Comparison of ENCODE assay signal across 30 mouse cellular contexts in genomic region chr6:28491198-28491597, GRCm38 (mm10). TPM values are rescaled to one million over a fixed set of nuclear protein-coding genes. Genes with fewer than 3 reads are reported as not detected.
DNase-seq lines count a peak whose midpoint lies in the region; ATAC-seq and TF ChIP-seq lines count a peak whose summit lies in the region.
"Had no signal": no experiment of that assay in that cellular context is flagged by ENCODE, and none has a peak within 500 bp of the region (broad histone marks: within the 10 kb centered on the region; RNA-seq: fewer than 3 reads in every experiment).

No protein-coding gene starts in this region.

- H3K9me3 ChIP-seq in kidney, postnatal 0 days (replicated peaks; ENCODE audit: low read length) = no peaks in the 10 kb centered on the region
- no peaks in the 10 kb centered on the region for H3K9me3 ChIP-seq in kidney, embryonic 16.5 days (ENCODE audit: low read length)
- H3K9me3 ChIP-seq in neural tube, embryonic 14.5 days (ENCODE audit: control insufficient read depth, low read length) = no peaks in the 10 kb centered on the region
- no peaks in the 10 kb centered on the region for H3K9me3 ChIP-seq in neural tube, embryonic 15.5 days (replicated peaks)
- H3K9me3 ChIP-seq in limb, embryonic 13.5 days = no peaks in the 10 kb centered on the region
- H3K9me3 ChIP-seq: forebrain, embryonic 13.5 days; heart, embryonic 10.5 days; hindbrain, embryonic 12.5 days; kidney, embryonic 15.5 days; liver, embryonic 12.5 days; midbrain, embryonic 12.5 days had no signal

- peak overlapping the region; percentile 4; the same call in 1 of the 2 replicates for H3K27ac ChIP-seq in kidney, postnatal 0 days
- H3K27ac ChIP-seq in kidney, embryonic 16.5 days (ENCODE audit: low read length) = no peak overlapping the region
- no peak overlapping the region for H3K27ac ChIP-seq in neural tube, embryonic 14.5 days (ENCODE audit: low read depth, low read length)
- H3K27ac ChIP-seq in neural tube, embryonic 15.5 days (replicated peaks) = no peak overlapping the region
- no peak overlapping the region for H3K27ac ChIP-seq in limb, embryonic 13.5 days
- H3K27ac ChIP-seq: forebrain, embryonic 13.5 days; heart, embryonic 10.5 days; hindbrain, embryonic 12.5 days; kidney, embryonic 15.5 days; midbrain, embryonic 12.5 days had no signal

- no peak overlapping the region for H3K4me3 ChIP-seq in kidney, postnatal 0 days (replicated peaks; ENCODE audit: low read depth, low read length)
- H3K4me3 ChIP-seq in kidney, embryonic 16.5 days (ENCODE audit: low read length) = no peak overlapping the region
- H3K4me3 ChIP-seq in neural tube, embryonic 14.5 days (ENCODE audit: low read depth, low read length) = no peak overlapping the region
- H3K4me3 ChIP-seq in neural tube, embryonic 15.5 days (replicated peaks) = no peak overlapping the region
- H3K4me3 ChIP-seq in limb, embryonic 13.5 days = no peak overlapping the region
- H3K4me3 ChIP-seq: forebrain, embryonic 13.5 days; heart, embryonic 10.5 days; hindbrain, embryonic 12.5 days; kidney, embryonic 15.5 days; liver, embryonic 12.5 days; midbrain, embryonic 12.5 days had no signal

- no peak overlapping the region for H3K9ac ChIP-seq in kidney, postnatal 0 days (ENCODE audit: low read depth, low read length)
- H3K9ac ChIP-seq in kidney, embryonic 16.5 days (replicated peaks; ENCODE audit: low read length) = no peak overlapping the region
- no peak overlapping the region for H3K9ac ChIP-seq in neural tube, embryonic 14.5 days (replicated peaks; ENCODE audit: low read depth, low read length)
- no peak overlapping the region for H3K9ac ChIP-seq in neural tube, embryonic 15.5 days (replicated peaks)
- no peak overlapping the region for H3K9ac ChIP-seq in limb, embryonic 13.5 days
- H3K9ac ChIP-seq: forebrain, embryonic 13.5 days; hindbrain, embryonic 12.5 days; kidney, embryonic 15.5 days; liver, embryonic 12.5 days; liver, postnatal 0 days; midbrain, embryonic 12.5 days had no signal

- no peak for DNase-seq in kidney, postnatal 0 days (ENCODE audit: low spot score)
- no peak for DNase-seq in cerebellum, postnatal 25 days
- no peak for DNase-seq in lung, postnatal 4 days
- DNase-seq: adrenal gland, postnatal 25 days; B cell, adult 2 months; cerebellum, adult 8-10 months; cerebellum, postnatal 36 days; embryo, embryonic 11 days; gastrocnemius, postnatal 14 days; heart, postnatal 36 days; kidney, postnatal 4 days; liver, postnatal 0 days; lung, postnatal 10 days; right cerebral cortex, adult 18-20 months; spleen, adult 18-20 months; thymus, adult 18-20 months; thymus, postnatal 25 days had no signal

- H3K27me3 ChIP-seq in kidney, postnatal 0 days (ENCODE audit: insufficient read depth, low read length) = no peaks in the 10 kb centered on the region
- H3K27me3 ChIP-seq in kidney, embryonic 16.5 days (ENCODE audit: insufficient read depth, low read length) = no peaks in the 10 kb centered on the region
- no peaks in the 10 kb centered on the region for H3K27me3 ChIP-seq in neural tube, embryonic 14.5 days (ENCODE audit: control insufficient read depth, insufficient read depth, low read length)
- H3K27me3 ChIP-seq in neural tube, embryonic 15.5 days (replicated peaks) = no peaks in the 10 kb centered on the region
- no peaks in the 10 kb centered on the region for H3K27me3 ChIP-seq in limb, embryonic 13.5 days
- H3K27me3 ChIP-seq: forebrain, embryonic 13.5 days; hindbrain, embryonic 12.5 days; kidney, embryonic 15.5 days; liver, embryonic 12.5 days; midbrain, embryonic 12.5 days had no signal

- ATAC-seq in kidney, postnatal 0 days (replicated peaks; ENCODE audit: low FRiP score, low read depth) = no peak
- ATAC-seq in kidney, embryonic 16.5 days (ENCODE audit: low FRiP score, low TSS enrichment) = no peak
- ATAC-seq in neural tube, embryonic 14.5 days (ENCODE audit: low read depth) = peak; percentile 68
- no peak for ATAC-seq in neural tube, embryonic 15.5 days (ENCODE audit: low FRiP score)
- ATAC-seq in limb, embryonic 13.5 days (ENCODE audit: low FRiP score, low read depth) = peak; percentile 85
- ATAC-seq: forebrain, embryonic 13.5 days; intestine, postnatal 0 days; liver, embryonic 12.5 days; liver, postnatal 0 days had no signal

- H3K4me1 ChIP-seq in kidney, postnatal 0 days (replicated peaks; ENCODE audit: insufficient read depth, low read length) = 0 out of 2 replicates have a peak, but pooled peaks cover 4% of the 10 kb centered on the region
- H3K4me1 ChIP-seq in kidney, embryonic 16.5 days (ENCODE audit: insufficient read depth, low read length) = peaks cover 11% of the 10 kb centered on the region
- no peaks in the 10 kb centered on the region for H3K4me1 ChIP-seq in neural tube, embryonic 14.5 days (ENCODE audit: control insufficient read depth, insufficient read depth, low read length)
- peaks cover 4% of the 10 kb centered on the region; the same call in 1 of the 2 replicates for H3K4me1 ChIP-seq in neural tube, embryonic 15.5 days
- H3K4me1 ChIP-seq in limb, embryonic 13.5 days = peaks cover 20% of the 10 kb centered on the region
- H3K4me1 ChIP-seq: forebrain, embryonic 13.5 days; hindbrain, embryonic 12.5 days; midbrain, embryonic 12.5 days had no signal

- no peak overlapping the region for H3K4me2 ChIP-seq in kidney, postnatal 0 days (ENCODE audit: low read length)
- H3K4me2 ChIP-seq in kidney, embryonic 16.5 days (replicated peaks; ENCODE audit: low read depth, low read length) = no peak overlapping the region
- no peak overlapping the region for H3K4me2 ChIP-seq in neural tube, embryonic 14.5 days (ENCODE audit: low read depth, low read length)
- H3K4me2 ChIP-seq in neural tube, embryonic 15.5 days = no peak overlapping the region
- H3K4me2 ChIP-seq in limb, embryonic 13.5 days (replicated peaks) = no peak overlapping the region
- H3K4me2 ChIP-seq: forebrain, embryonic 13.5 days; hindbrain, embryonic 12.5 days; kidney, embryonic 15.5 days; liver, embryonic 12.5 days; midbrain, embryonic 12.5 days had no signal

- peaks cover 3% of the 10 kb centered on the region; the same call in 1 of the 2 replicates for H3K36me3 ChIP-seq in kidney, postnatal 0 days (ENCODE audit: insufficient read depth, low read length)
- H3K36me3 ChIP-seq in kidney, embryonic 16.5 days (ENCODE audit: insufficient read depth, low read length) = peaks cover 16% of the 10 kb centered on the region
- H3K36me3 ChIP-seq in neural tube, embryonic 14.5 days (ENCODE audit: control insufficient read depth, insufficient read depth, low read length) = no peaks in the 10 kb centered on the region
- peaks cover 9% of the 10 kb centered on the region for H3K36me3 ChIP-seq in neural tube, embryonic 15.5 days
- peaks cover 44% of the 10 kb centered on the region for H3K36me3 ChIP-seq in limb, embryonic 13.5 days

- TF ChIP-seq CTCF in kidney, postnatal 0 days (IDR thresholded peaks at IDR 0.05; ENCODE audit: low read depth) = no peak

RNA-seq across cellular contexts. Expression of gene Snd1, which starts 16.3 kb away (rescaled TPM):
- polyA plus RNA-seq in kidney, postnatal 0 days (2015; fragmentation: Nextera tagmentation; extraction: Ambion mirVana) = 79.3 and 90.8 TPM in 2 replicates
- polyA plus RNA-seq in kidney, embryonic 16.5 days (2015; fragmentation: Nextera tagmentation; extraction: Ambion mirVana) = 134 and 136 TPM in 2 replicates
- 73.8 and 81.4 TPM in 2 replicates for polyA plus RNA-seq in neural tube, embryonic 14.5 days (2014; fragmentation: Nextera tagmentation; extraction: Ambion mirVana)
- 71.1 and 86.1 TPM in 2 replicates for polyA plus RNA-seq in neural tube, embryonic 15.5 days (2015; fragmentation: Nextera tagmentation; extraction: Ambion mirVana)
- polyA plus RNA-seq in limb, embryonic 13.5 days (2015; fragmentation: Nextera tagmentation; extraction: Ambion mirVana) = 138 and 143 TPM in 2 replicates

RNA-seq across cellular contexts. Expression of gene Pax4, which starts 42.0 kb away (rescaled TPM):
- polyA plus RNA-seq in kidney, postnatal 0 days (2015; fragmentation: Nextera tagmentation; extraction: Ambion mirVana) = not detected in 2 replicates
- not detected in 2 replicates for polyA plus RNA-seq in kidney, embryonic 16.5 days (2015; fragmentation: Nextera tagmentation; extraction: Ambion mirVana)
- polyA plus RNA-seq in neural tube, embryonic 14.5 days (2014; fragmentation: Nextera tagmentation; extraction: Ambion mirVana) = not detected in 2 replicates
- not detected in 2 replicates for polyA plus RNA-seq in neural tube, embryonic 15.5 days (2015; fragmentation: Nextera tagmentation; extraction: Ambion mirVana)
- not detected in 2 replicates for polyA plus RNA-seq in limb, embryonic 13.5 days (2015; fragmentation: Nextera tagmentation; extraction: Ambion mirVana)
- polyA plus RNA-seq: forebrain, embryonic 13.5 days; heart, embryonic 10.5 days; heart, embryonic 16.5 days; hindbrain, embryonic 12.5 days; kidney, embryonic 15.5 days; limb, embryonic 11.5 days; liver, embryonic 12.5 days; liver, postnatal 0 days; midbrain, embryonic 12.5 days had no signal

Comparison
In these comparisons a context has a peak if more than half of its experiments do, and no peak if none do; other contexts are left out.
1. ATAC-seq: peak in neural tube, embryonic 14.5 days (single experiment) and limb, embryonic 13.5 days (single experiment); none in kidney, postnatal 0 days (single experiment), kidney, embryonic 16.5 days (single experiment) and neural tube, embryonic 15.5 days (single experiment).